Mouse (Mus musculus) bone marrow macrophage, adult 2 months (primary cell): ENCODE results near the gene Klf6.

Experiments used
- CTCF ChIP-seq: IDR thresholded peaks from 2 replicates; pipeline ENCODE4 v1.5.1; 2012; ENCODE audit warnings: low read depth, mild to moderate bottlenecking, low read length, moderate library complexity
- POLR2A ChIP-seq: IDR thresholded peaks from 2 replicates; pipeline ENCODE4 v1.6.1; 2012; ENCODE audit warnings: mild to moderate bottlenecking, low read depth, low read length, borderline replicate concordance

DNA sequence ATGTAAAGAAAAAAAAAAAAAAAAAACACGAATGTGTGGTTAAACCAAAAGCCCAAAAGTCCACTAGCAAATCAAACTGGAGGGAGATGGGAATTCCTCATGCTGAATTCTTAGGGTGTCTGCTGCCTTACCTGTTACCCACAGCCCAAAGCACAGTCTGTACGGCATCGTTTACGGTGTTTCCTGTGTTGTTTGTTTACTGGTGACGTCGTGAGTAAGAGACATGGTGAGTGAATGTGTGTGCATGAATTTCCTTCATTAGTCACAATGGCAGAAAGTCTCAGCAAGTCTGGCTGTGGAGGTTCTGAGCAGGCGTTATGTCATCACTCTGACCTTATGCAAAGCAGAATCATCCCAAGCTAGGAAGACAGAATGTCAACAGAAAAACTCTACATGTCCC is 38.1 kb upstream of the Klf6 start:
- no peak for TF ChIP-seq CTCF
- no peak for TF ChIP-seq POLR2A
